Mouse (Mus musculus) myocyte (in vitro differentiated cells): ENCODE results near the gene Fam205a1.

Source experiments
- MYOG ChIP-seq, 3 experiments: IDR thresholded peaks; one replicate each; pipeline ENCODE4 v1.6.1; 2011; ENCODE audit warnings: control low read depth in 2 of 3, low read depth in 2 of 3, mild to moderate bottlenecking in 2 of 3; ENCODE audit not compliant: insufficient read length in 2 of 3, control insufficient read depth in 1 of 3, insufficient read depth in 1 of 3
- POLR2A ChIP-seq: IDR thresholded peaks from one replicate; pipeline ENCODE4 v1.6.1; 2011; ENCODE audit warnings: low read depth, mild to moderate bottlenecking, control low read depth, moderate library complexity; ENCODE audit not compliant: insufficient read length
- POLR2AphosphoS2 ChIP-seq: IDR thresholded peaks from one replicate; pipeline ENCODE4 v1.6.1; 2011; ENCODE audit warnings: low read depth, control low read depth; ENCODE audit not compliant: insufficient read length
- SRF ChIP-seq: IDR thresholded peaks from one replicate; pipeline ENCODE4 v1.6.1; 2011; ENCODE audit warnings: low read depth; ENCODE audit not compliant: control insufficient read depth, insufficient read length
- USF1 ChIP-seq: IDR thresholded peaks from one replicate; pipeline ENCODE4 v1.6.1; 2011; ENCODE audit warnings: low read depth, mild to moderate bottlenecking, control low read depth, moderate library complexity

DNA sequence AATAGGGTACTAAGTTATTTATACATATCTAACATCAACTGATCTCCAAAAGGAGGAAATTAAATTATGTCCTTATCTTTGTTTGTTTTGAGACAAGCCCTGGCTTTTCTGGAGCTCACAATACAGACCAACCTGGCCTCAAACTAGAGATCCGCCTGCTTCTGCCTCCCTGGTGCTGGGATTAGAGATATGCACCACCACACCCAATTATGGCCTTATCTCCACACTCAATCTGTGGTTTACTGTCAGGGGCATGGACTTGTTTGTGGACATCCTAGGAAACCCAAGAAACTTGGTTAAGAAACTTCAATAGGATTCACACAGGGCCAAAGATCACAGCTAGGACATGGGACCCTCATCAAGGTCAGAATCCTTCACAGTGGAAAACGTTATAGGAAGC, 24.0 kb upstream of the Fam205a1 start:
- TF ChIP-seq POLR2A (no peak), USF1 (no peak), POLR2AphosphoS2 (no peak), MYOG (IDR thresholded peaks at IDR 0.05; ENCODE audit: control insufficient read depth in 1 of 3, insufficient read depth in 1 of 3, insufficient read length in 2 of 3, low read depth in 2 of 3) (no peak), SRF (no peak)
